Mouse (Mus musculus) hindbrain, embryonic 15.5 days (tissue): Measurements from ENCODE around the gene Cntnap1. TPM values are rescaled to one million over a fixed set of nuclear protein-coding genes. Genes with fewer than 3 reads are reported as not detected.

Source experiments
- ATAC-seq: fragments of 200-750 bp; cut with Nextera tagmentation; 2 replicates; pipeline ENCODE4 v1.8.0; 2017; ENCODE audit warnings: low read depth, moderate number of reproducible peaks, moderate TSS enrichment; ENCODE audit not compliant: low FRiP score
- H3K27ac ChIP-seq: fragments of 300-500 bp; sonication (generic); replicated peaks from 2 replicates; pipeline ENCODE4 v1.5.1; 2015; ENCODE audit warnings: mild to moderate bottlenecking, inconsistent platforms
- H3K27me3 ChIP-seq: fragments of 300-500 bp; sonication (generic); 2 replicates; pipeline ENCODE4 v1.6.1; 2015; ENCODE audit warnings: control low read depth, inconsistent platforms
- H3K36me3 ChIP-seq: fragments of 300-500 bp; sonication (generic); 2 replicates; pipeline ENCODE4 v1.6.1; 2015; ENCODE audit warnings: control low read depth, inconsistent platforms
- H3K4me1 ChIP-seq: fragments of 300-500 bp; sonication (generic); replicated peaks from 2 replicates; pipeline ENCODE4 v1.6.1; 2015; ENCODE audit warnings: control low read depth, inconsistent platforms
- H3K4me2 ChIP-seq: fragments of 300-500 bp; sonication (generic); 2 replicates; pipeline ENCODE4 v1.6.1; 2015; ENCODE audit warnings: moderate library complexity, mild to moderate bottlenecking, inconsistent platforms
- H3K4me3 ChIP-seq: fragments of 300-500 bp; sonication (generic); 2 replicates; pipeline ENCODE4 v1.5.1; 2015; ENCODE audit warnings: mild to moderate bottlenecking, inconsistent platforms
- H3K9ac ChIP-seq: fragments of 300-500 bp; sonication (generic); 2 replicates; pipeline ENCODE4 v1.6.1; 2015; ENCODE audit warnings: inconsistent platforms
- H3K9me3 ChIP-seq: fragments of 300-500 bp; sonication (generic); 2 replicates; pipeline ENCODE4 v1.6.1; 2016; ENCODE audit warnings: control low read depth, inconsistent platforms
- WGBS: fragments of 180-500 bp; shearing (Covaris S2); methylation state at CpG from one replicate; pipeline ENCODE4 v1.1.7; 2015; 5-methylcytosine and 5-hydroxymethylcytosine counted together
- polyA plus RNA-seq: library from polyadenylated mRNA; unstranded; fragments of >200 nt; fragmentation: Nextera tagmentation; extraction: Ambion mirVana; gene quantifications from 2 replicates; pipeline ENCODE4 v1.2.1, GENCODE M21; 2015

Gene Cntnap1
- polyA plus RNA-seq, 1 experiment from 2014 or later, result 8.0 TPM

DNA sequence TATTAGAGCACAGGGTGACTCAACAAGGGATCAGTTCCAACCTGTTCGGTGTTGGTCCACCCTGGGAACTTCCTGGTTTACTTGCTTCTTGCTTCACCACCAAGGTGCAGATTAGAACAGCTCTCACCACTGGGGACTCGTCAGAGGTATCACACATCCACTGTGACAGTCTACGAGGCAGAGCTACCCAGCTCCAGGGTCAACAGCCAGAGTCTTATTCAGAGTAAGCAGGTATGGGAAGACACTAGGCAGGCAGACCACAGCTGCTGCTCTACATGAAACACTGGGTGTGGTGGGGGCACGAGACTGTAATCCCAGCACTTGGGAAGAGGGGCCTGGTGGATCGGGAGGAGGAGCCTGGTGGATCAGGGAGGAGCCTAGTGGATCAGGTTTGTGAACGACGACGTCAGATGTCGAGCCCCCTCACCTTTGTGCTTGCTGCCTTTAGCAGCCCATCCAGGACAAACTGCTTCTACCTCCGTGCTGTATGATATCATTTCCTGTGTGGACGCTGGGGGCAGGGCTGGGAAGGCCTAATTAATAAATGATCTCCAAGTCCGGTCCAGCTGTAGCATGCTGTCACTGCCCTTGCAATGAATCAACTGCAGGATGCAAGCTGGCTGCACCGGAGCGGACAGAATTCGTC lies 31.7 kb upstream of the Cntnap1 start:
- H3K4me3 ChIP-seq, result no peak overlapping the region
- H3K9me3 ChIP-seq, result no peaks in the 10 kb centered on the region
- no peaks in the 10 kb centered on the region for H3K27me3 ChIP-seq
- ATAC-seq, result peak; percentile 82
- no peaks in the 10 kb centered on the region for H3K36me3 ChIP-seq
- H3K9ac ChIP-seq, result no peak overlapping the region
- H3K4me1 ChIP-seq, result peaks cover 10% of the 10 kb centered on the region
- H3K27ac ChIP-seq, result peak overlapping the region; percentile 62
- WGBS, result 20% methylated on average over 15 of the region's 15 CpGs
- peak overlapping the region; percentile 40 for H3K4me2 ChIP-seq

DNA sequence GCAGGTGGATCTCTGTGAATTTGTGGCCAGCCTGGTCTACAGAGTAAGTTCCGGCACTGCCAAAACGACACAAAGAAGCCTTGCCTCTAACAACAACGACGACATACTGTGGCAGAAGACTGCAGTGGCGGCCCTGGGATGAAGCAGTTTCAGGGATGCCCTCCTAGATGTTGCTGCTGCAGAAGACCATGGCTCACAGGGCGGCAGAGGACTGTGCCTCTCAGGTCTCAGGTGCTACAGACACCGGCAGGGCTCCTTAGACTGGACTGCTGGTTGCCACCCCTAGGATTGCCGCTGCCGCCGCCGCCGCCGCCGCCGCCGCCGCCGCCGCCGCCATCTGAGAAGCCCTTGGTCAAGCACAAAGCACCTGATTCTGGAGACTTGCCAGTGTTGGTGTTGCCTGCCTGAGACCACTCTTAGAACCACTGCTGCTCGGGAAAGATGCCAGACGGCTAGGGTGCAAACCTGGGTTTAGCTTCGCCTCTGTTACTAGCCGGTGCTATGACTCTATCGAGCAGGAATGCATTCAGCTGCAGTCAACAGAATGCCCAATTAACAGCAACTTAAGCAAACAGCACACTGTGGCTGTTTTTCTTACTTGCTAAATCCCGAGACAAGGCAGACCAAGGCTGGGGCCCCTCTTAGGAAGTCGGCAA lies 30.0 kb upstream of the Cntnap1 start:
- H3K36me3 ChIP-seq, result no peaks in the 10 kb centered on the region
- peaks cover 15% of the 10 kb centered on the region for H3K4me1 ChIP-seq
- no peaks in the 10 kb centered on the region for H3K9me3 ChIP-seq
- H3K4me2 ChIP-seq, result peak overlapping the region; percentile 57
- H3K4me3 ChIP-seq, result peak overlapping the region; percentile 27
- WGBS, result 42% methylated on average over 26 of the region's 27 CpGs
- no peak for ATAC-seq
- H3K27me3 ChIP-seq, result no peaks in the 10 kb centered on the region
- peak overlapping the region; percentile 46 for H3K9ac ChIP-seq
- peak overlapping the region; percentile 64 for H3K27ac ChIP-seq

DNA sequence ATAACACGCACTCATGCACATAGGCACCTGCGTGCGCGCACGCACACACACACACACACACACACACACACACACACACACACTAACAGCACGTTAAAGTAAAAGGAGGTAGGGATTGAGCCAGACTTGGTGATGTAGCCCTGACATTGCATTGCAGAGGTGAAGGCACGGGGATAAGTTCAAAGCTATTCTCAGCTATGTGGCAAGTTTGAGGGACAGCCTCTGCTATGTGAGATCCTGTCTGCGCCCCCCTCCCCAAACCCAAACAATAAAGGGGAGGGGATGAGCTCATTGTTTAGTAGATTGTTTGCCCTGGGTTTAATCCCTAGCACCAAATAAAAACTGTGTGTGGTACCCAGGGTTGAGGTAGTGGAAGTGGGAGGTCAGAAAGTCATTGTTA lies 29.2 kb upstream of the Cntnap1 start:
- H3K9ac ChIP-seq, result no peak overlapping the region
- H3K4me1 ChIP-seq, result peaks cover 16% of the 10 kb centered on the region
- no peak overlapping the region for H3K4me3 ChIP-seq
- H3K9me3 ChIP-seq, result no peaks in the 10 kb centered on the region
- no peak overlapping the region for H3K27ac ChIP-seq
- 88% methylated on average over 8 of the region's 8 CpGs for WGBS
- no peak overlapping the region for H3K4me2 ChIP-seq
- ATAC-seq, result no peak
- H3K27me3 ChIP-seq, result no peaks in the 10 kb centered on the region
- H3K36me3 ChIP-seq, result no peaks in the 10 kb centered on the region

DNA sequence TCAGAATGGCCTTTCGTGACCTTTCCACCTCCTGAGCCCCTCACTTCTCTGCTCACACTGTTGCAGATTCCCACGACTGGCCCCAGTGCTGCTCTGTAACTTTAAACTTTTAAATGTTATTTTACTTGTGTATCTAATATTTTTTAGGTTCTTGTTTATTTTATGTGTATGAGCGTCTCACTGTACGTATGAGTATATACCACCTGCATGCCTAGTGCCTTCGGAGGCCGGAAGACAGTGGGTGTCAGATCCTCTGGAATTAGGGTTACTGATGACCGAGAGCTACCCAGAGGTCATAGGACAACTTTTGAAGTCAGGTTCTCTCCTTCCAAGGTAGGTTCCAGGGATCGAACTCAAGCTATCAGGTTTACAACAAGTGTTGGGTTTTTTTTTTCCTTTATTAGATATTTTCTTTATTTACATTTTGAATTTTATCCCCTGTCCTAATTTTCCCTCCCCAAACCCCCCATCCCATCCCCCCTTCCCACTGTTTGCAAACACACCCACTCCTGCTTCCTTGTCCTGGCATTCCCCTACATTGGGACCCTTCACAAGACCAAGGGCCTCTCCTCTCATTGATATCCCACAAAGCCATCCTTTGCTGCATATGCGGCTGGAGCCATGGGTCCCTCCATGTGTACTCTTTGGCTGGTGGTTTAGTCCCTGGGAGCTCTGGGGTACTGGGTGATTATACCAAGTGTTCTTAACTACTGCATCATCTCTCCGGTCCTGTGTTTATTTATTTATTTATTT lies 27.9 kb upstream of the Cntnap1 start:
- WGBS, result 88% methylated on average over 10 of the region's 10 CpGs
- Histone ChIP-seq H3K4me3 (no peak overlapping the region), H3K27me3 (no peaks in the 10 kb centered on the region), H3K27ac (no peak overlapping the region), H3K9me3 (no peaks in the 10 kb centered on the region), H3K36me3 (no peaks in the 10 kb centered on the region), H3K9ac (no peak overlapping the region), H3K4me1 (peaks cover 26% of the 10 kb centered on the region), H3K4me2 (no peak overlapping the region)
- no peak for ATAC-seq

DNA sequence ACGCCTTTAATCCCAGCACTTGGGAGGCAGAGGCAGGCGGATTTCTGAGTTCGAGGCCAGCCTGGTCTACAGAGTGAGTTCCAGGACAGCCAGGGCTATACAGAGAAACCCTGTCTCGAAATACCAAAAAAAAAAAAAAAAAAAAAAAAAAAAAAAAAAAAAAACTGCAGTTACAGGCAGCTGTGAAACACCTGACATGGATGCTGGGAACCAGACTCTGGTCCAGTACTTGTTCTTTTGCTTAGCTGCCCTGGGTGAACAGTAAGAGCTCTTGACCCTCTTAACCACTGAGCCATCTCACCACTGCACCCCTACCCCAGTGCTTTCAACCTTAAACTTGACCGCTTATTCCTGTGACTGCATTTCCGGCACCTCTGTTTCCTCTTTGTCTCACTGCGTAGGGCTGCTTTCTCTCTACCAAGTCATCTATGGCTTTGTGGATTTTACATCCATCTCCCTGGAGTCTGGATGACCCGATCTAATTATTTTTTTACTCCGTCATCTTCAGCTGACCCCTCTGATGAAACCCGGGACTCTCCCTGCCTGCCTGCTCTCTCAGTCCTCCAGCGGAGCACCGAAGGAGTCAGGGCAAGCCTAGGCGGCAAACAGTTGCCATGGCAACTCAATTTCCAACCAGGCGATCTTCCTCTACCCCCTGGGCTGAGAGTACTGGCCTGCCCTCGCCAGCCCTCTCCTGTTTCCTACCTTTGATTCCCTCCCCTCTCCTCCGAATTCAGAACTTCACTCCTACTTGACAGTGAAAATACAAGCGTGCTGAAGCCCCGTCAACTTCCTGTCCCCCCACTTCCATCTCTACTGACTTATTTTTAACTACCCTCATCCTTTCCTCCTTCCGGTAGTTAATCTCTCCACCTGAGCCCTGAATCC lies 26.7 kb upstream of the Cntnap1 start:
- Histone ChIP-seq H3K4me3 (peak overlapping the region; percentile 35), H3K36me3 (no peaks in the 10 kb centered on the region), H3K27ac (peak overlapping the region; percentile 54), H3K27me3 (no peaks in the 10 kb centered on the region), H3K9ac (peak overlapping the region; percentile 15), H3K9me3 (no peaks in the 10 kb centered on the region), H3K4me2 (peak overlapping the region; percentile 57), H3K4me1 (peaks cover 24% of the 10 kb centered on the region)
- 20% methylated on average over 19 of the region's 19 CpGs for WGBS
- ATAC-seq, result peak; percentile 68; the same call in 1 of the 2 replicates

DNA sequence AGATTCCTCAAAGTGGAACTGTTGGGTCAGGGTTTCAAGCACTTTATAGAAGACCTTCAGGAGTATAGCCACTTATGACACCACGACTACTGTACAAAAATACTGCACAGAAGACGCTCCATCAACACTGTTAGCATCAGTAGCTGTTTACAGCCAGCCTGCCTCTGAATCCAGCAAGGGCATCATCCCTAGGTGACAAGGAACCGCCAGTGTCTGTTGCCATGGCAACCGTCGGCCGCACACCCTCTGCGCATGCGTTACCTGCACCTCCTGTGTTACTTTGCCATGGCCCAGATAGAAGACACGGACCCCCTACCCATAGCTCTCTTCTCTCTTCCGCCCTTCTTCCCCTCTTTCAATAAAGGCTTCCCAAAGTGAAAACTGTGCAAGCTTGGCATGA lies 23.9 kb upstream of the Cntnap1 start:
- peak overlapping the region; percentile 31 for H3K4me2 ChIP-seq
- H3K27ac ChIP-seq, result peak overlapping the region; percentile 70
- 10% methylated on average over 10 of the region's 10 CpGs for WGBS
- peak; percentile 74 for ATAC-seq
- no peak overlapping the region for H3K4me3 ChIP-seq
- no peak overlapping the region for H3K9ac ChIP-seq
- no peaks in the 10 kb centered on the region for H3K36me3 ChIP-seq
- H3K9me3 ChIP-seq, result no peaks in the 10 kb centered on the region
- H3K4me1 ChIP-seq, result peaks cover 29% of the 10 kb centered on the region
- no peaks in the 10 kb centered on the region for H3K27me3 ChIP-seq

DNA sequence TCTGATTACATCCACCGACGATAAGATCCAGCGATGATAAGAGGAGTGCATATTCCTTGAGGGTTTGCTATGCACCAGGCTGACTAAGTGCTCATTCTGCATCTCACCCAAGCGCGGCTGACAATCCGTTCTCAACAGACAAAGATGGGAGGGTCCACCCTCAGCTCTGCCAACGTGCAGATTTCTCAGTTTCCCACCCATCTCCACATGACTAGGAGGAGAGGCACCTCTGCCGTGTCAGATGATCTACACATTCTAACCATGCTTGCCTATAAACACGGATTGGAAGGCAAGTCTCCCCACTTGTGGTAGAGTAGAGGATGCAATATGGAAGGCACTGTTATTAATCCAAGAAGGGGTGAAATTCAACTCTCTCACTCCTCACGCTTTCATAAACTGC lies 21.6 kb upstream of the Cntnap1 start:
- no peaks in the 10 kb centered on the region for H3K9me3 ChIP-seq
- no peak overlapping the region for H3K4me3 ChIP-seq
- H3K27ac ChIP-seq, result peak overlapping the region; percentile 59
- H3K4me1 ChIP-seq, result peaks cover 25% of the 10 kb centered on the region
- WGBS, result 70% methylated on average over 10 of the region's 10 CpGs
- no peaks in the 10 kb centered on the region for H3K36me3 ChIP-seq
- no peak for ATAC-seq
- H3K4me2 ChIP-seq, result no peak overlapping the region
- no peaks in the 10 kb centered on the region for H3K27me3 ChIP-seq
- no peak overlapping the region for H3K9ac ChIP-seq

DNA sequence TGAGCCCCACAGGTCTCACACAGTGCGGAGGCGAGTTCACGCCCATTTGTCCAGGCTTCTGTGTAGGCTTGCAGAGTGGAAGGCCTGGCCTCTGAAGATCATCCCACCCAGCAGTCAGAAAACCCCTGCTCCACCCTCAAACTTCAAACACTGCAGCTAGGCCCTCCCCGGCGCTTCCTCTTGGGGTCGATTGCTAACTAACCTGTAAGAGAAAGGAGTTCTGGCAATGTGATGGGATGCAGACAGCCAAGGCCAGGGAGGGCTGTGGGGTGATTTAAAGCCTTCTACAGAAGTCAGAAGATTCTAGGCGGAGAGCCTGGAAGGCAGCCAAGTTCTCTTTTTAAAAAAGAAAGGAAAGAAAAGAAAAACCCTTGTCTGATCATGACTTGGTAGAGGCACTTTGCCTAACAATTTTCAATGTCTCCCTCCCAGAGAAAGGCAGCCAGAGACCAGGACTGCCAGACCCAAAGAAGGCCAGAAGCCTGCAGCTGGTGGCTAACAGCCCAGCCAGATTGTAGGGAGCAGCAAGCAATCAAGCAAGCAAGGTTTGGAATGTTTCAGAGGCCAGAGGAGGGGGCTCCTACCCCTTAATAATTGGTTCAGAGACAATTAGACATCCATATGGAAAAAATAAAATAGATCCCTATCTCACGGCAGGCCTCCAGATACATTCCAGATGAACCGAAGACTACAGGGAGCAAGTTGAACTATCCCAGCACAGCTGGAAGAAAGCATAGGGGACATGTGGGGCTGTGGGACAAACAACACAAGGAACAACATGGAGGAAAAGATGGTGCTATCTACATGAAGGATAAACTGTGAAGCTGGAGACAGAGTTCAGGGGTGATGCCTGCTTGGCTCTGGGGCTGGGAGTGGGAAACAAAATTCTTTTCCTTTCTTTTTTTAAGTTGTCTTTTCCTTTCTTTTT lies 20.9 kb upstream of the Cntnap1 start:
- no peak overlapping the region; the same call in 1 of the 2 replicates for H3K9ac ChIP-seq
- no peak overlapping the region for H3K4me3 ChIP-seq
- peak overlapping the region; percentile 59 for H3K27ac ChIP-seq
- 47% methylated on average over 9 of the region's 9 CpGs for WGBS
- no peak for ATAC-seq
- no peak overlapping the region for H3K4me2 ChIP-seq
- no peaks in the 10 kb centered on the region for H3K36me3 ChIP-seq
- H3K9me3 ChIP-seq, result no peaks in the 10 kb centered on the region
- H3K4me1 ChIP-seq, result peaks cover 21% of the 10 kb centered on the region
- no peaks in the 10 kb centered on the region for H3K27me3 ChIP-seq

DNA sequence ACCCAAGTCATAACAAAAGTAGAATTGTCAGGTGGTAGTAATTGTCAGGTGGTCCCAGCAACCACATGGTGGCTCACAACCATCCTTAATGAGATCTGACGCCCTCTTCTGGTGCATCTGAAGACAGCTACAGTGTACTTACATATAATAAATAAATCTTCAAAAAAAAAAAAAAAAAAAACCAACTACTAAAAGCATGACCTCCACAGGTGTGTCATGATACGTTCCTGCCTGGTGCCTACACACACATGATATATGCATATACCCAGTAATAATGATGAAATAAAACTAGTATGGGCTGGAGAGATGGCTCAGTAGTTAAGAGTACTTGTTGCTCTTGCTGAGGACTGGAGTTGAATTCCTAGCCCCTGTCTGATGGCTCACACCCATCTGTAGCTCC lies 19.3 kb upstream of the Cntnap1 start:
- H3K27me3 ChIP-seq, result no peaks in the 10 kb centered on the region
- H3K4me1 ChIP-seq, result peaks cover 27% of the 10 kb centered on the region
- no peak overlapping the region for H3K4me2 ChIP-seq
- H3K4me3 ChIP-seq, result no peak overlapping the region
- no peaks in the 10 kb centered on the region for H3K36me3 ChIP-seq
- no peak for ATAC-seq
- no peak overlapping the region for H3K9ac ChIP-seq
- H3K27ac ChIP-seq, result no peak overlapping the region
- H3K9me3 ChIP-seq, result no peaks in the 10 kb centered on the region
- 56% methylated on average over 2 of the region's 2 CpGs for WGBS

DNA sequence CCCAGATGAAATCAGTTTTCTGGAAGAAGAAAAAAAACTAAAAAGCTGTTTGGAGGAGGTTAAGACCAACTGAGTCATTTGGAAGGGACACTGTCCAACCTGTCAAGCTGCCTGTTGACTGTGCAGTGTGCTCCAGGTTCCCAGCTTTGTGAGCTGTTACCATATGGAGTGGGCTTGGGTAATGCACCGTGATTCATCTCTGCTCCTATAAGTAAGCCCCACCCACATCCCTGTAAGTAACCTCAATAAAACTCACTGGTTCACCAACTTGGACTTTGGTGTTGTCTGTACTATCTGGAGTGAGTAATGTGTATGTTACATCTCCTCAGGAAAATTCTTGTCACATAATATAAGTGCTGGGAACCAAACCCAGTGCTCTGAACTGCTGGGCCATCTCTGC lies 17.5 kb upstream of the Cntnap1 start:
- no peak for ATAC-seq
- no peaks in the 10 kb centered on the region for H3K9me3 ChIP-seq
- no peak overlapping the region for H3K9ac ChIP-seq
- no peak overlapping the region for H3K27ac ChIP-seq
- peaks cover 24% of the 10 kb centered on the region for H3K4me1 ChIP-seq
- H3K4me3 ChIP-seq, result no peak overlapping the region
- no peaks in the 10 kb centered on the region for H3K27me3 ChIP-seq
- H3K4me2 ChIP-seq, result no peak overlapping the region
- no peaks in the 10 kb centered on the region for H3K36me3 ChIP-seq
- WGBS, result 89% methylated on average over 1 of the region's 1 CpGs

DNA sequence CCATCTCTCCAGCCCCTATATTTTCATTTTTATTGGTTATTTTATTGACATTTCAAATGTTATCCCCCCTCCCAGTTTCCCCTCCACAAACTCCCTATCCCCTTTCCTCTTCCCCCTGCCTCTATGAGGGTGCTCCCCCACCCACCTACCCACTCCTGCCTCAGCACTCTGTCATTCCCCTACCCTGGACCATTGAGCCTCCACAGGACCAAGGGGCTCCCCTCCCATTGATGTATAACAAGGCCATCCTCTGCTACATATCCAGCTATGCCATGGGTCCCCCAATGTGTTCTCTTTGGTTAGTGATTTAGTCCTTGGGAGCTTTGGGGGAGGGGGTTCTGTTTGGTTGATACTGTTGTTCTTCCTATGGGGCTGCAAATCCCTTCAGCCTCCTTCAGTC lies 15.7 kb upstream of the Cntnap1 start:
- no peak overlapping the region for H3K4me3 ChIP-seq
- H3K27ac ChIP-seq, result no peak overlapping the region
- H3K36me3 ChIP-seq, result 0 out of 2 replicates have a peak, but pooled peaks cover 6% of the 10 kb centered on the region
- H3K9ac ChIP-seq, result no peak overlapping the region
- no peaks in the 10 kb centered on the region for H3K9me3 ChIP-seq
- no peak for ATAC-seq
- H3K27me3 ChIP-seq, result no peaks in the 10 kb centered on the region
- no peak overlapping the region for H3K4me2 ChIP-seq
- peaks cover 15% of the 10 kb centered on the region for H3K4me1 ChIP-seq
